Mouse (Mus musculus) lung, postnatal 10 days (tissue): ENCODE measurements around the gene Irs2.
A peak's percentile ranks its signal among the peaks of the same experiment; 100 is the strongest.

ENCODE experiments used
- DNase-seq: peaks from one replicate; pipeline ENCODE4 v3.0.0; 2021

The Irs2 gene

GRCm38 (mm10) chr8:11008842-11009420 is 673 bp upstream of the Irs2 start:
- peak; percentile 97 for DNase-seq

DNA sequence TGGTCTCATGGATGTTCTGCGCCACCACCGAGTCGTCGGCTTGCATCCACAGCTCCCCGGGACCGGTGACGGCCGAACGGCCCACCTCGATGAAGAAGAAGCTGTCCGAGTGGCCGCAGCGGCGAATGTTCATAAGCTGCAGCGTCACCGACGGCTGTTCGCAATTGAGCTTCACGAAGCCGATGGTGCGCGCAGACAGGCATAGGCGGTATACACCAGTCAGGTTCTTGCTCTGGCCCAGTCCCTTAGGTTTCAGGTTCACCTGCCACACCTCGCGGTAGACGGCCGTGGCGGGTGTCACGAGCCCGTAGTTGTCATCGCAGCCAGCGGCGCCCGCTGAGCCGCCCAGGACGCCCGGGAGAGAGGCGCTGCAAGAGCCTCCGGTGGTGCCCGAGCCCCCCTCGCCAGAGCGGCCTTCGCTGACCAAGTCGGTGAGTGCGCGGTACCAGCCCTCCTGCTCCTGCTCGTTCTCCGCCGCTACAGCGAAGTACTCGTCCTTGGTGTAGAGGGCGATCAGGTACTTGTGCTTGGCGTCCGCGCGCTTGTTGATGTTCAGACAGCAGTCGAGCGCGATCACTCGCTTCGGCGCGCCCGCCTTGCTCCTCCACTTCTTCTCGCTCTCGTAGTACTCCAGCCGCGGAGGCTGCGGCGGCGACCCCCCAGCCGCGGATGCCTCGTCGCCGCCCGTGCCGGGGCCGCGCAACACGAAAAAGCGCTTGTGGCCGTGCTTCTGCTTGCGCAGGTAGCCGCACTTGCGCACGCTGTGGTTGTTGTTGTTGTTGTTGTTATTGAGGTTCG is 478 bp downstream of the Irs2 start:
- DNase-seq, result peak; percentile 54

GRCm38 (mm10) chr8:11007001-11007580 is 1.2 kb downstream of the Irs2 start:
- DNase-seq, result peak; percentile 92

DNA sequence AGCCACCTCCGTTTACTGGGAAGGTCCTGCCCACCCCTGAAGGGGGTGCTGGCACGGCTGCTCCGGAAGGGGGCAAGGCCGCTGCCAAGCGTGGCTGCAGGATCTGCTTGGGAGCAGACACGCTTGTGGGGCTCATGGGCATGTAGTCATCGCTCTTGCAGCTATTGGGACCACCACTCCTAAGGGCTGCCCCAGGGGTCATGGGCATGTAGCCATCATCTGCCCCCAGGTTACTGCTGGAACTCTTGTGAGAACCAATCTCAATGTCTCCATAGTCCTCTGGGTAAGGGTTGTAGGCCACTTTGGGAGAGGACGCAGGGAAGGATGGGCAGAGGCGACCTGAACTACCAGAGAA is 2.0 kb downstream of the Irs2 start:
- peak; percentile 9 for DNase-seq

- DNase-seq, result peak; percentile 10
Observed at GRCm38 (mm10) chr8:11005460-11006275, 2.6 kb downstream of the Irs2 start.

DNA sequence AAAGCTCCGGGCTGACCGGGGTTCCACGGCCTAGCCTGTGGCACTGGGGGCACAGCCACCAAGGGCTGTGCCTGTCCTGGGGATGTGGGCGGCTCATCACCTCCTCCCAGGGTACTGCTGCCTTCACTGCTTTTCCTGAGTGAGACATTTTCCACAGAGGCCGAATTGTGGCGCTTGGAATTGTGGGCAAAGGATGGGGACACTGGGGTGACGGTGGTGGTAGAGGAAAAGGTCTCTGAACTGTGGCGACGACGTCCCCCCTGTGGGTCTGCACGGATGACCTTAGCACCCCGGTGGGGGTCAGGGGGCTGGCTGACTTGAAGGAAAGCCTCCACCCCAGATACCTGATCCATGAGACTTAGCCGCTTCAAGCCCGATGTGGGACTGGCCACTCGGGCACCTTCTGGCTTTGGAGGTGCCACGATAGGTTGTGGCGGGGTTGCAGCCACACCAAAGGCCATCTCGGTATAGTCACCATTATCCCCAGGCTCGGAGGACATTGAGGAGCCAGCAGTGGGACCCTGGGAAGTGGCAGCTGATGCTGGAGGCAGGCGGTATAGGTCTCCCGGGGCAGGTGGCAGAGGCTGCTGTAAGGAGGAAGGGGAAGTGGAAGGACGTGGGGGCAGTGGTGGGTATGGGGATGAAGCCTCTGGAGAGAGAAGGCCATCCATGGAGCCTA is 3.3 kb downstream of the Irs2 start:
- peak; percentile 8 for DNase-seq

- no peak for DNase-seq
Observed at GRCm38 (mm10) chr8:11003917-11004470, 4.3 kb downstream of the Irs2 start.

DNA sequence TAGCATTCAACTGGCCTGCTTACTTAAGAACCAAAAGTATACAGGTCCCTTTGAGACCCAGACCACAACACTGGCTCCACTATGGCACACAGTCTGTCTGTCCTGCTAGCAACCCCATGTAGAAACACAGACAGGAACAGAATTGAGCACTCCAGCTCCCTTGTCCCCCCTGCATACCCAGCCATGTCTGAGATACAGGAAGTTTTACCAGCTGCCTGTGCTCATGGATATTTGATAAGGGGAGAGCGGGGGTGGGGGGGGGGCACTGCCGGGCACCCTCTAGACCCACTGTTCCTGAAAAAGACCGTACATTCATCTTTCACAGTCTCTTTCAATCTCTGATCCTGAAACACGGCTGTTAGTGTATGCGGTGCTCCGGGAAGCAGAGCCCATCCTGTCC is 5.0 kb downstream of the Irs2 start:
- DNase-seq, result no peak

DNA sequence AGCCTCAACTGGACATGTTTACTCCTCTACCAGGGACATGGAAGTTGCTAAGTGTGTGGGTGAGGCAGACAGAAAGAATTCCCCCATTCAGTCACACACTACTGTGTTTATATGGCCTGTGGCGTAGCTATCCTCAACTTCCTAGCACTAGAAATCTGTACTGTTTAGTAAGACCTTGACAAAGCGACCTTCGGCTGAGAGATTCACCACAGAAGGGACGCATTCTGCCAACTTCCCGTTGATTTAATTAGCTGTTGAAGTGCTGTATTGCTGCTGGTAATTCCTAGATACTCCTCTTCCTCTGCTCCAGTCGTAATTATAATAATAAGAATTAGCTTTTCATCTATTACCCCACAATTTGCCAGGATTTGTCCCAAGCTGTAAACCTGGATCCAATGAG is 5.4 kb downstream of the Irs2 start:
- DNase-seq, result peak; percentile 39

DNA sequence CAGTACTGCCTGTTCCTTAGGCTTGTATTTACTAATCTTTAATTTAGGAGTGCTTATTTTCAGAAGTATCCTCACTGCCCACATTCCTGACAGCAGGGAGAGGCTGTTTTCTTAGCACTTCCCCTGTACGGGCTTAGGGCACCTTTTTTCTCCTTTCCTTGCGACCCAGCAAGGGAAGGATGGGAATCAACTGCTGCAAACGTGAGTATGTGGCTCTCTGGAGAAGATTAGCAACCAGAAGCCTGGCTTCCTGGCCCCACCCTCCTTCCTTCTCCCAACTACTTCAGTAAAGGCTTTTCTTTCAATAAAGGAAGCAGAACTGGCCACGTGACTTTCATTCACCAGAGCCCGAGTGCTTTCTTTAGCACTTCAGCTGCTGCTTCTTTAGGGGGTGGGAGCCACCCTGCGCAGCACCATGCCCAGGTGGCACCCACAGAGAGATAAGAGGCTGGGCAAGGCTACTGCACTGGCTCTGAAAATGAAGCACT is 7.2 kb downstream of the Irs2 start:
- peak; percentile 53 for DNase-seq

DNA sequence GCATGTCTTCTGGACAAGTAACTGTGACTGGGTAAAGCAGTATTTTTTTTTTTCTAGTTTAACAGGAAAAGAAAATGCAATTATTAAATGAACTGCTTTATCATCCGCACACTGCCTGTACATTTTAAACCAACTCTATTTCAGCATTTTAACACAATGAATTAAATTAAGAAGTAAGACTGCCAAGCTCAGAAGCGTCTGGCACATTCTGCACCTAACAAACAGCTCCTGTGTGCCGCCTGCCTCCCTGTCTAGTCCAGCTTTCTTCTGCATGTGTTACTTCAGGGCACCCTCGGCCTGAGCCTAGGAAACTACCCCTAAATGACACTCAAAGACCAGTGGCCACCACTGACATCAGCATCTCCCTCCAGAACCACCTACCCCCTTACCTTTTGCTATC is 8.7 kb downstream of the Irs2 start:
- no peak for DNase-seq

DNA sequence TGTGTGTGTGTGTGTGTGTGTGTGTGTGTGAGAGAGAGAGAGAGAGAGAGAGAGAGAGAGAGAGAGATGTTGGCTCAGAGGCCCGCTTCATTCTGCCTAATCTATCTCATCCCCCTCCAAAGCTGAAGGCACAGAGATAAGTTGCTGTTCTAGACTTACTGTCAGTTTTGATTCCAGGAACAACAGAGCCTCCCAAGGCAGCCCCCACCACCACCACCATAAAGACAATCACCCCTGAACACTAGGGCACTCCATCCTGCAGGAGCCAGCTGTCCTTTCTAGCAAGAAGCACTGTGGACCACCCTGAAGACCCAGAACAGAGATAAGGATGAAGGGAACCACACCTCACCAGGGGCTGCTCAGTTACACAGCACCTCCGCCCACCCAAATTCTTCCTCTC is 12.0 kb downstream of the Irs2 start:
- no peak for DNase-seq

DNA sequence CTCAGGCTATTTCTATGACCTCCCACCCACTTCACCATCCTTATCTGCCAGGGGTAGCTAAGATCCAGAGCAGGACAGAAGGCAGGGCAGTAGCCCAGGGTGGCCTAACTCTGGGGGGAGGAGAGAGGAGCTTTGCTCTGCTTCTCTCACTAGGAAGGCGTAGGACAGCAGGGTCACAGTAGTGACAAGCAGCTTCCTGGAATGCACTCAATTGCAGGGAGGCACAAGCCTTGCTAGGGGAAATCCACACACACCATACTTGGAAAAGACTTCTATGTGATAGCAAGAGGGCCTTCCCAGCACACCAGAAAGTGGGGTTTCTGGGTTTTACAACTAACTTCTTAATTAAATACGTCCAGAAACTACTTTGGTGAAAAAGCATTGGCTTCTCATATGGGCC is 12.5 kb downstream of the Irs2 start:
- DNase-seq, result peak; percentile 27

- DNase-seq, result no peak
Observed at GRCm38 (mm10) chr8:10994390-10994954, 13.8 kb downstream of the Irs2 start.

- DNase-seq, result no peak
Observed at GRCm38 (mm10) chr8:10993582-10994216, 14.6 kb downstream of the Irs2 start.

DNA sequence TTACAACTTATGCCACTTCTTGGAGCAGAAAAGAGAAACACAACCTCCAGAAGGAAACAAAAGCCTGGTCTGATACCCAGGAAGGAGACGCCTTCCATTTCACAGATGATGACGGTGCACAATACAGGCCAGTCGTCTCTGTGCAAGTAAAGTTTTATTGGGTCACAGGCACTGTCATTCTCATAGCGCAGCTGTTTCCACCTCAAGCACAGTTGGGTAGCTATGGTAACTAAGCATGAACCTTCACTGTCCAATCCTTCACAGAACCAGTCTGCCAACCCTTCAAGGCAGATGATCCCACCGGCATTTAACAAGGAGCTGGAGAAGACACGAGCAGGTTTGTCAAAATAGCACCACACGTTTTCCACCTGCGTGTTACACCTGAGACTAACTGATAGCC is 16.2 kb downstream of the Irs2 start:
- no peak for DNase-seq

- DNase-seq, result no peak
Observed at GRCm38 (mm10) chr8:10991323-10991722, 16.9 kb downstream of the Irs2 start.

GRCm38 (mm10) chr8:10990421-10991110 is 17.7 kb downstream of the Irs2 start:
- peak; percentile 48 for DNase-seq

GRCm38 (mm10) chr8:10989946-10990345 is 18.3 kb downstream of the Irs2 start:
- no peak for DNase-seq

DNA sequence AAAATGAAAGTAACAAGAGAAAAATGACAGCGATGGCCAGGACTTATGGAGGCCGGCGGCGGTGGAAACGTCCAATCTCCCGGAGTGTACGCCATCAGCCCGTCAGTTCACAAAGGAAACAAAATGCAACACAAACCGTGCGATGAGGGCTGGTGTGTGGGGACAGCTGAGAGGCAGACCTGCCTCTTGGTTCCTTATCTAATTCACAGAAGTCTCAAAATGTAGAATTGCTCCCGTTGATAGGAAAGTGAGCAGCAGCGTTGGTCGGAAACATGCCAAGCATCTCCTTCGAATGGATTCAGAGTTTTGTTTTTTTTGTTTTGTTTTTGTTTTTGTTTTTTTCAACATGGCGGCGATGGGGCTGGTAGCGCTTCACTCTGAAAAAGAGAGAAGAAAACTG is 21.6 kb downstream of the Irs2 start:
- no peak for DNase-seq

- DNase-seq, result no peak
Observed at GRCm38 (mm10) chr8:10985064-10985463, 23.2 kb downstream of the Irs2 start.
